8 mouse cellular contexts compared by ENCODE assay signal in the genomic region with DNA sequence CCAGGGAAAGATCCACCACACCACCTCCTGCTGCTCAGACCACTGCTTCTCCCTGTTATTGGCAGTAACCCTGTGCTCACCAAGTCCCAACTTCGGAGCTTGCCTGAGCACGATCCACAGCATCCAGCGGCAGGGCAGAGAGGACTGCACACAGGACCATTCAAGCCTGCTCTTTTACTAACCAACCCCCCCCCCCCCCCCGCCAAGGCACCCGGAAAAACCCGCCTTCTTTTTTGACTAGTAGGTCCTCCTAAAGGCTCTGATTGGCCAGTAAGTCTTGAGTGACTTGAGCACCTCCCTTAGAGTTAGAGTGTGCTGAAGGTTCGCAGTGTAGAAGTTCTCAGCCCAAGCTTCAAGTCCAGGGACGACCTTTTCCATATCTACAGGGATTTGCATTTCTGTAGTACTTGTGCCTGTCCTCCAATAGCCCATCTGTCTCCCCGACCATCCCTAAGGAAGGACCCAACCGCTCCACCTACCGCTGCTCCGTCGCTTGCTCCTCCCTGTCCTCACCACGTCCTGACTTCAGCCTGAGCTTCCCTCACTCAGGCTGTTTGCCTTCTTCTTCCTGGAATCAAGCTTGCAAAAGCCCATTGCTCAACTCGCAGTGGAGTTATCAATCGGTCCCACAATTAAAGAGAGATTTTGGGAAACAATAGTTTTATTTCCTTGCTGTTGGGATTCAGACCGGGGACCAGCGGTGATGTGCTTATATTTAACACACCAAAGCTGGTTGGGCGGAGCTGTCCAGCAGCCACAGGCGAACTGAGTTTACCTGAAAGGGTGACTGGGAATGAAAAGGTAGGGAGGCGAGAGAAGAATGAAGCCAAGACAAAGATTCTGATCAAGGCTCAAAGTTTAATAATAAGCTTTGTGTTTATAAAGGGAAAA. TPM values are rescaled to one million over a fixed set of nuclear protein-coding genes. Genes with fewer than 3 reads are reported as not detected.
DNase-seq lines count a peak whose midpoint lies in the region; ATAC-seq and TF ChIP-seq lines count a peak whose summit lies in the region.

No protein-coding gene starts in this region.

- peak; percentile 9 for DNase-seq in lung, adult 2 months
- DNase-seq in lung, postnatal 14 days = no peak
- peak; percentile 3 for DNase-seq in cerebellum, adult 11-12 months
- DNase-seq in kidney, adult 18-20 months = peak; percentile 14
- no peak for DNase-seq in left cerebral cortex, adult 11 months (ENCODE audit: low spot score)

- H3K27me3 ChIP-seq in forebrain, embryonic 13.5 days = no peaks in the 10 kb centered on the region
- no peaks in the 10 kb centered on the region for H3K27me3 ChIP-seq in liver, embryonic 16.5 days (ENCODE audit: control insufficient read depth, insufficient read depth, low read depth, low read length)
- no peaks in the 10 kb centered on the region for H3K27me3 ChIP-seq in small intestine, adult 2 months (ENCODE audit: control insufficient read depth, insufficient read depth, low read length)

- 5% methylated on average over 21 of the region's 21 CpGs for WGBS in lung, adult 2 months
- WGBS in forebrain, embryonic 13.5 days = 1% methylated on average over 21 of the region's 21 CpGs
- 5% methylated on average over 20 of the region's 21 CpGs for WGBS in liver, embryonic 16.5 days (ENCODE audit: insufficient replicate concordance)
- 2% methylated on average over 21 of the region's 21 CpGs for WGBS in small intestine, adult 2 months

- no peak overlapping the region for H3K27ac ChIP-seq in forebrain, embryonic 13.5 days
- H3K27ac ChIP-seq in liver, embryonic 16.5 days (ENCODE audit: low read length) = peak overlapping the region; percentile 6; the same call in 1 of the 2 replicates
- no peak overlapping the region for H3K27ac ChIP-seq in small intestine, adult 2 months (ENCODE audit: insufficient read depth, low read depth, low read length)

- no peak for TF ChIP-seq POLR2A in lung, adult 2 months (IDR thresholded peaks at IDR 0.05; ENCODE audit: borderline replicate concordance, extremely low read depth, low read depth, low read length)
- no peak for TF ChIP-seq POLR2A in small intestine, adult 2 months (IDR thresholded peaks at IDR 0.05; ENCODE audit: low read depth, low read length)

- peak overlapping the region; percentile 53 for H3K9ac ChIP-seq in forebrain, embryonic 13.5 days
- 0 out of 2 replicates have a peak overlapping the region, but pooled peaks have one; percentile 30 for H3K9ac ChIP-seq in liver, embryonic 16.5 days (ENCODE audit: low read depth, low read length)

- no peaks in the 10 kb centered on the region for H3K4me1 ChIP-seq in lung, adult 2 months (ENCODE audit: control insufficient read depth, insufficient read depth, low read length)
- peaks cover 5% of the 10 kb centered on the region for H3K4me1 ChIP-seq in forebrain, embryonic 13.5 days
- H3K4me1 ChIP-seq in liver, embryonic 16.5 days (ENCODE audit: control insufficient read depth, low read depth, low read length) = no peaks in the 10 kb centered on the region
- no peaks in the 10 kb centered on the region for H3K4me1 ChIP-seq in small intestine, adult 2 months (ENCODE audit: control insufficient read depth, insufficient read depth, insufficient read length, low read length)

- no peaks in the 10 kb centered on the region for H3K36me3 ChIP-seq in forebrain, embryonic 13.5 days (ENCODE audit: poor library complexity, severe bottlenecking)
- no peaks in the 10 kb centered on the region for H3K36me3 ChIP-seq in liver, embryonic 16.5 days (ENCODE audit: control insufficient read depth, insufficient read depth)
- H3K36me3 ChIP-seq in small intestine, adult 2 months (ENCODE audit: control insufficient read depth, insufficient read depth, low read length) = no peaks in the 10 kb centered on the region

- ATAC-seq in forebrain, embryonic 13.5 days = peak; percentile 95
- peak; percentile 66 for ATAC-seq in liver, embryonic 16.5 days (ENCODE audit: low read depth)

- H3K4me2 ChIP-seq in forebrain, embryonic 13.5 days = peak overlapping the region; percentile 60
- peak overlapping the region; percentile 43 for H3K4me2 ChIP-seq in liver, embryonic 16.5 days (ENCODE audit: low read depth, low read length)

- no peaks in the 10 kb centered on the region for H3K9me3 ChIP-seq in forebrain, embryonic 13.5 days (replicated peaks)
- no peaks in the 10 kb centered on the region for H3K9me3 ChIP-seq in liver, embryonic 16.5 days (replicated peaks; ENCODE audit: control insufficient read depth, low read length)

- TF ChIP-seq CTCF in lung, adult 2 months (IDR thresholded peaks at IDR 0.05; ENCODE audit: insufficient read depth, low read length) = no peak
- TF ChIP-seq CTCF in small intestine, adult 2 months (IDR thresholded peaks at IDR 0.05; ENCODE audit: extremely low read depth, insufficient read length, insufficient replicate concordance, low read depth, low read length) = no peak

- peak overlapping the region; percentile 21 for H3K4me3 ChIP-seq in lung, adult 2 months (replicated peaks; ENCODE audit: extremely low read depth, low read depth, low read length)
- H3K4me3 ChIP-seq in forebrain, embryonic 13.5 days = peak overlapping the region; percentile 50
- peak overlapping the region; percentile 28 for H3K4me3 ChIP-seq in liver, embryonic 16.5 days (ENCODE audit: low read depth, low read length)
- peak overlapping the region; percentile 55 for H3K4me3 ChIP-seq in small intestine, adult 2 months (ENCODE audit: low read depth, low read length)

RNA-seq across cellular contexts. Expression of a gene that starts 12.9 kb away (rescaled TPM):
- polyA plus RNA-seq in lung, adult 2 months (2012; rRNA removed) = not detected in 2 replicates
- polyA plus RNA-seq in forebrain, embryonic 13.5 days (2015; fragmentation: Nextera tagmentation; extraction: Ambion mirVana) = not detected in 2 replicates
- not detected in 2 replicates for polyA plus RNA-seq in liver, embryonic 16.5 days (2015; fragmentation: Nextera tagmentation; extraction: Ambion mirVana)
- polyA plus RNA-seq in small intestine, adult 2 months (2012; rRNA removed) = not detected in 2 replicates

Comparison
In these comparisons a context has a peak if more than half of its experiments do, and no peak if none do; other contexts are left out.
1. DNase-seq: peak in lung, adult 2 months (single experiment), cerebellum, adult 11-12 months (single experiment) and kidney, adult 18-20 months (single experiment); none in lung, postnatal 14 days (single experiment) and left cerebral cortex, adult 11 months (single experiment).
2. Peak in every context shown above with its lines, with median percentiles within 50 percentile points of each other: H3K4me3 ChIP-seq.